Mouse (Mus musculus) midbrain, embryonic 14.5 days (tissue): Measurements from ENCODE around the gene Phkg1. TPM values are rescaled to one million over a fixed set of nuclear protein-coding genes. Genes with fewer than 3 reads are reported as not detected.
"Not testable (repeated sequence)": the region's sequence is repeated elsewhere in the genome, so short reads cannot be mapped to it uniquely, and the experiment has no call there.

Experiments
- ATAC-seq: fragments of 200-750 bp; cut with Nextera tagmentation; 2 replicates; pipeline ENCODE4 v1.8.0; 2017; ENCODE audit warnings: moderate number of reproducible peaks, moderate library complexity; ENCODE audit not compliant: low FRiP score, low TSS enrichment
- DNase-seq: peaks from one replicate; pipeline ENCODE4 v3.0.0-alpha.2; 2015
- H3K27ac ChIP-seq: fragments of 300-500 bp; sonication (generic); replicated peaks from 2 replicates; pipeline ENCODE4 v1.5.1; 2014; ENCODE audit warnings: mild to moderate bottlenecking, low read depth, low read length, moderate library complexity
- H3K27me3 ChIP-seq: fragments of 300-500 bp; sonication (generic); 2 replicates; pipeline ENCODE4 v1.6.1; 2014; ENCODE audit warnings: low read length, control low read depth, mixed read lengths; ENCODE audit not compliant: control insufficient read depth, insufficient read depth
- H3K36me3 ChIP-seq: fragments of 300-500 bp; sonication (generic); 2 replicates; pipeline ENCODE4 v1.6.1; 2014; ENCODE audit warnings: low read length, control low read depth; ENCODE audit not compliant: control insufficient read depth, insufficient read depth
- H3K4me1 ChIP-seq: fragments of 300-500 bp; sonication (generic); 2 replicates; pipeline ENCODE4 v1.6.1; 2014; ENCODE audit warnings: mild to moderate bottlenecking, antibody characterized with exemption, low read length, control low read depth; ENCODE audit not compliant: control insufficient read depth, insufficient read depth
- H3K4me2 ChIP-seq: fragments of 300-500 bp; sonication (generic); 2 replicates; pipeline ENCODE4 v1.6.1; 2014; ENCODE audit warnings: mild to moderate bottlenecking, low read length, moderate library complexity
- H3K4me3 ChIP-seq: fragments of 300-500 bp; sonication (generic); replicated peaks from 2 replicates; pipeline ENCODE4 v1.5.1; 2014; ENCODE audit warnings: low read depth, low read length
- H3K9ac ChIP-seq: fragments of 300-500 bp; sonication (generic); replicated peaks from 2 replicates; pipeline ENCODE4 v1.6.1; 2014; ENCODE audit warnings: mild to moderate bottlenecking, low read length, moderate library complexity
- H3K9me3 ChIP-seq: fragments of 300-500 bp; sonication (generic); 2 replicates; pipeline ENCODE4 v1.6.1; 2016; ENCODE audit warnings: low read length, control low read depth, mixed read lengths; ENCODE audit not compliant: control insufficient read depth
- WGBS: fragments of 180-500 bp; shearing (Covaris S2); extraction: QIAGEN DNeasy Blood & Tissue Kit; methylation state at CpG from one replicate; pipeline ENCODE4 v1.1.7; 2014; 5-methylcytosine and 5-hydroxymethylcytosine counted together
- polyA plus RNA-seq: library from polyadenylated mRNA; unstranded; fragments of >200 nt; fragmentation: Nextera tagmentation; extraction: Ambion mirVana; gene quantifications from 2 replicates; pipeline ENCODE4 v1.2.1, GENCODE M21; 2014

Gene Phkg1
- polyA plus RNA-seq = 0.22 and 0.94 TPM in 2 replicates

- Histone ChIP-seq H3K4me2 (no peak within 1 kb of the TSS), H3K9ac (no peak within 1 kb of the TSS), H3K27me3 (no peaks in the 10 kb centered on the region), H3K4me3 (no peak within 1 kb of the TSS), H3K36me3 (peaks cover 24% of the 10 kb centered on the region), H3K27ac (no peak within 1 kb of the TSS), H3K4me1 (peaks cover 6% of the 10 kb centered on the region; the same call in 1 of the 2 replicates), H3K9me3 (no peaks in the 10 kb centered on the region)
- no peak for ATAC-seq
- WGBS = 100% methylated on average over 1 of the region's 1 CpGs
- no peak for DNase-seq
These were observed at the start of gene Phkg1 for GRCm38 (mm10) chr5:129898449-129898848. Gene Phkg1, minus strand, starts transcription at chr5:129898549.

GRCm38 (mm10) chr5:129947528-129948033 is 49.2 kb upstream of the Phkg1 start:
- no peak for ATAC-seq
- Histone ChIP-seq H3K4me3 (no peak overlapping the region), H3K27ac (no peak overlapping the region), H3K9ac (no peak overlapping the region), H3K4me1 (peaks cover 4% of the 10 kb centered on the region; the same call in 1 of the 2 replicates), H3K36me3 (0 out of 2 replicates have a peak, but pooled peaks cover 2% of the 10 kb centered on the region), H3K4me2 (no peak overlapping the region), H3K9me3 (no peaks in the 10 kb centered on the region), H3K27me3 (no peaks in the 10 kb centered on the region)
- 99% methylated on average over 2 of the region's 2 CpGs for WGBS
- DNase-seq = no peak

DNA sequence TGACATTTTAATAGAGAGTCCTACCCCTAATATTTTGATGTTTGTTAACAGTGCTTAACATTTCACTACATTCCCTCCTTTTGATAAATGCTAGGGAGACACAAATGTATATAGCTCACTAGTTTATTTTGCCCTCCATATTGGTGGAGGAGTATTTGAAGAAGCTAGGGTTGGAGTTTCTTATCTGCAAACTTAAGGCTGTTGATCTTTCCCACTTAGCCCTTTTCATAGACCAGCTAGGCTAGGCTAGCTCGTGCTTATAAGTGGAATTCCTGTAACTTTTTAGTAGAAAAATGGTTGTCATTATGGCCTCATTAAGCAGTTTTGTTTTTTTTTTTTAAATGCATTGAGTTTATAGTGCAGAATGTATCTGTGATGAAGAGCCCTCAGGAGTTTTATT is 45.1 kb upstream of the Phkg1 start:
- 0 out of 2 replicates have a peak, but pooled peaks cover 2% of the 10 kb centered on the region for H3K36me3 ChIP-seq
- DNase-seq = no peak
- H3K4me2 ChIP-seq = peak overlapping the region; percentile 21; the same call in 1 of the 2 replicates
- ATAC-seq = no peak
- H3K4me3 ChIP-seq = no peak overlapping the region
- no peaks in the 10 kb centered on the region for H3K9me3 ChIP-seq
- no peak overlapping the region for H3K27ac ChIP-seq
- H3K27me3 ChIP-seq = no peaks in the 10 kb centered on the region
- 88% methylated on average over 1 of the region's 1 CpGs for WGBS
- no peak overlapping the region for H3K9ac ChIP-seq
- peaks cover 4% of the 10 kb centered on the region; the same call in 1 of the 2 replicates for H3K4me1 ChIP-seq

- Histone ChIP-seq H3K4me3 (peak overlapping the region; percentile 78), H3K4me2 (peak overlapping the region; percentile 83), H3K27ac (peak overlapping the region; percentile 70; the same call in 1 of the 2 replicates), H3K9ac (peak overlapping the region; percentile 84)
- H3K4me1 ChIP-seq, H3K9me3 ChIP-seq, H3K27me3 ChIP-seq, H3K36me3 ChIP-seq: not testable (repeated sequence)
- ATAC-seq = peak; percentile 77
- under 1% methylated on average over 53 of the region's 82 CpGs for WGBS
- peak; percentile 45 for DNase-seq
These were observed 44.0 kb upstream of the Phkg1 start for GRCm38 (mm10) chr5:129942073-129942939.

GRCm38 (mm10) chr5:129941495-129942045 is 43.2 kb upstream of the Phkg1 start, which contains the start of gene Vkorc1l1:
Gene Vkorc1l1, plus strand, starts transcription at chr5:129941970.
- Histone ChIP-seq H3K9ac (peak within 1 kb of the TSS; percentile 84), H3K4me1 (peaks cover 4% of the 10 kb centered on the region; the same call in 1 of the 2 replicates), H3K36me3 (0 out of 2 replicates have a peak, but pooled peaks cover 2% of the 10 kb centered on the region), H3K4me3 (peak within 1 kb of the TSS; percentile 78), H3K27ac (peak within 1 kb of the TSS; percentile 70), H3K4me2 (peak within 1 kb of the TSS; percentile 83), H3K27me3 (no peaks in the 10 kb centered on the region), H3K9me3 (no peaks in the 10 kb centered on the region)
- ATAC-seq = peak; percentile 94
- DNase-seq = peak; percentile 100
- WGBS = 1% methylated on average over 59 of the region's 59 CpGs

GRCm38 (mm10) chr5:129940736-129941494 is 42.6 kb upstream of the Phkg1 start:
- Histone ChIP-seq H3K27ac (peak overlapping the region; percentile 60), H3K27me3 (no peaks in the 10 kb centered on the region), H3K9me3 (no peaks in the 10 kb centered on the region), H3K4me3 (peak overlapping the region; percentile 78), H3K4me2 (peak overlapping the region; percentile 52), H3K9ac (peak overlapping the region; percentile 14; the same call in 1 of the 2 replicates), H3K4me1 (peaks cover 4% of the 10 kb centered on the region; the same call in 1 of the 2 replicates), H3K36me3 (0 out of 2 replicates have a peak, but pooled peaks cover 2% of the 10 kb centered on the region)
- DNase-seq (no peak), ATAC-seq (no peak)
- WGBS = 9% methylated on average over 9 of the region's 9 CpGs

DNA sequence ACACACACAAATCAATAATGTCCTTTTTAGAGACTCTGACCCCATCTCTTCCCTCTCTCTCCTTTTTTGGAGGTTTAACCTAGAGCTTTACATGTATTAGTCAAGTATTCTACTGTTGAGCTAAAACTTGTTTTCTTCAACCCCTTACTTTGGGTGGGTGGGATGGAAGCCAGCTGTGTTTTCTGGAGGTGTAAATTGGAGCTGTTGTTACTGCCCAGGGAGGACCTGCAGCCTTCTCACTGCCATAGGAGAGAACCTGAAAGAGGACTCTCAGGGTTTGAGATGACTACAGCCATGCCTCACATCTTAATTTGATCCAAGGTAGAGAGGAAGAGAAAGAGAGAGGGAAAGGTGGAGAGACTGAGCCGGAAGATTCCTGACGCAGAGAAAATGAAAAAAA is 41.9 kb upstream of the Phkg1 start:
- ATAC-seq (no peak), DNase-seq (no peak)
- Histone ChIP-seq H3K9ac (no peak overlapping the region), H3K27me3 (no peaks in the 10 kb centered on the region), H3K9me3 (no peaks in the 10 kb centered on the region), H3K4me2 (no peak overlapping the region), H3K27ac (no peak overlapping the region), H3K4me3 (no peak overlapping the region), H3K4me1 (peaks cover 4% of the 10 kb centered on the region; the same call in 1 of the 2 replicates), H3K36me3 (0 out of 2 replicates have a peak, but pooled peaks cover 2% of the 10 kb centered on the region)
- WGBS = 76% methylated on average over 2 of the region's 2 CpGs

GRCm38 (mm10) chr5:129936941-129937340 is 38.6 kb upstream of the Phkg1 start:
- Histone ChIP-seq H3K4me1 (no peaks in the 10 kb centered on the region), H3K9ac (no peak overlapping the region), H3K36me3 (no peaks in the 10 kb centered on the region), H3K4me3 (no peak overlapping the region), H3K27me3 (no peaks in the 10 kb centered on the region), H3K4me2 (no peak overlapping the region), H3K9me3 (no peaks in the 10 kb centered on the region), H3K27ac (no peak overlapping the region)
- ATAC-seq (no peak), DNase-seq (no peak)
- WGBS = 12% methylated on average over 4 of the region's 4 CpGs
